17 mouse cellular contexts compared by ENCODE assay signal in genomic region chr5:148674281-148674680, GRCm38 (mm10).
DNase-seq lines count a peak whose midpoint lies in the region; ATAC-seq lines count a peak whose summit lies in the region.
"Had no signal": no experiment of that assay in that cellular context is flagged by ENCODE, and none has a peak within 500 bp of the region (broad histone marks: within the 10 kb centered on the region; RNA-seq: fewer than 3 reads in every experiment).

No protein-coding gene starts in this region.

- H3K9me3 ChIP-seq in forebrain, embryonic 11.5 days (ENCODE audit: control insufficient read depth, low read length): no peaks in the 10 kb centered on the region; the same call in 1 of the 2 replicates
- peaks cover 12% of the 10 kb centered on the region for H3K9me3 ChIP-seq in heart, embryonic 12.5 days (replicated peaks)
- H3K9me3 ChIP-seq in midbrain, embryonic 14.5 days (ENCODE audit: control insufficient read depth, low read length): no peaks in the 10 kb centered on the region
- H3K9me3 ChIP-seq: embryonic facial prominence, embryonic 15.5 days; lung, embryonic 15.5 days had no signal

- whole genome bisulfite sequencing in forebrain, embryonic 11.5 days: 84% methylated on average over 12 of the region's 12 CpGs
- 73% methylated on average over 12 of the region's 12 CpGs for WGBS in heart, embryonic 12.5 days
- 81% methylated on average over 12 of the region's 12 CpGs for WGBS in midbrain, embryonic 14.5 days

- H3K4me3 ChIP-seq in forebrain, embryonic 11.5 days (ENCODE audit: low read depth, low read length): no peak overlapping the region
- H3K4me3 ChIP-seq in heart, embryonic 12.5 days: no peak overlapping the region
- no peak overlapping the region for H3K4me3 ChIP-seq in midbrain, embryonic 14.5 days (replicated peaks; ENCODE audit: low read depth, low read length)
- H3K4me3 ChIP-seq: embryonic facial prominence, embryonic 15.5 days; forebrain, embryonic 12.5 days; limb, embryonic 12.5 days; lung, embryonic 15.5 days had no signal

- H3K4me1 ChIP-seq in forebrain, embryonic 11.5 days (replicated peaks; ENCODE audit: control insufficient read depth, insufficient read depth, low read length): no peaks in the 10 kb centered on the region
- H3K4me1 ChIP-seq in heart, embryonic 12.5 days (replicated peaks): no peaks in the 10 kb centered on the region
- no peaks in the 10 kb centered on the region for H3K4me1 ChIP-seq in midbrain, embryonic 14.5 days (ENCODE audit: control insufficient read depth, insufficient read depth, low read length)
- H3K4me1 ChIP-seq: embryonic facial prominence, embryonic 15.5 days; forebrain, embryonic 12.5 days; limb, embryonic 12.5 days; lung, embryonic 15.5 days had no signal

- no peak overlapping the region for H3K4me2 ChIP-seq in forebrain, embryonic 11.5 days (ENCODE audit: low read depth, low read length, severe bottlenecking)
- no peak overlapping the region for H3K4me2 ChIP-seq in heart, embryonic 12.5 days
- H3K4me2 ChIP-seq in midbrain, embryonic 14.5 days (ENCODE audit: low read length): no peak overlapping the region
- H3K4me2 ChIP-seq: embryonic facial prominence, embryonic 15.5 days; forebrain, embryonic 12.5 days; limb, embryonic 12.5 days; lung, embryonic 15.5 days had no signal

- peak; percentile 38; the same call in 1 of the 2 replicates for ATAC-seq in frontal cortex, adult (ENCODE audit: low TSS enrichment)
- peak; percentile 77 for ATAC-seq in common myeloid progenitor, adult 5-6 weeks (replicated peaks; ENCODE audit: low read depth, poor library complexity, severe bottlenecking)
- peak; percentile 82 for ATAC-seq in megakaryocyte progenitor cell, adult 5-6 weeks (replicated peaks; ENCODE audit: poor library complexity)
- ATAC-seq in forebrain, embryonic 11.5 days (replicated peaks; ENCODE audit: low FRiP score): no peak
- ATAC-seq in heart, embryonic 12.5 days (ENCODE audit: insufficient number of reproducible peaks, low FRiP score): no peak
- no peak for ATAC-seq in midbrain, embryonic 14.5 days (ENCODE audit: low FRiP score, low TSS enrichment)
- ATAC-seq: Patski had no signal

- no peak for DNase-seq in frontal cortex, postnatal 25 days (ENCODE audit: low spot score in 2 of 2)
- DNase-seq in thymus, postnatal 36 days: peak; percentile 7 to 26
- no peak for DNase-seq in forebrain, embryonic 11.5 days (ENCODE audit: low spot score)
- no peak for DNase-seq in midbrain, embryonic 14.5 days
- DNase-seq: cerebellum, adult 8-10 months; kidney, adult 9 months; right cerebral cortex, adult 18-20 months; spleen, adult 18-20 months had no signal

- no peak overlapping the region for H3K27ac ChIP-seq in forebrain, embryonic 11.5 days (ENCODE audit: low read depth, low read length)
- no peak overlapping the region for H3K27ac ChIP-seq in heart, embryonic 12.5 days (ENCODE audit: poor library complexity, severe bottlenecking)
- H3K27ac ChIP-seq in midbrain, embryonic 14.5 days (replicated peaks; ENCODE audit: low read depth, low read length): no peak overlapping the region
- H3K27ac ChIP-seq: embryonic facial prominence, embryonic 15.5 days; forebrain, embryonic 12.5 days; limb, embryonic 12.5 days; lung, embryonic 15.5 days had no signal

- H3K27me3 ChIP-seq in forebrain, embryonic 11.5 days (ENCODE audit: control insufficient read depth, insufficient read depth, low read length): no peaks in the 10 kb centered on the region
- no peaks in the 10 kb centered on the region for H3K27me3 ChIP-seq in heart, embryonic 12.5 days (replicated peaks)
- no peaks in the 10 kb centered on the region for H3K27me3 ChIP-seq in midbrain, embryonic 14.5 days (ENCODE audit: control insufficient read depth, insufficient read depth, low read length)
- H3K27me3 ChIP-seq: embryonic facial prominence, embryonic 15.5 days; forebrain, embryonic 12.5 days; limb, embryonic 12.5 days; lung, embryonic 15.5 days; Patski had no signal

- no peak overlapping the region for H3K9ac ChIP-seq in forebrain, embryonic 11.5 days (ENCODE audit: low read length)
- H3K9ac ChIP-seq in heart, embryonic 12.5 days: no peak overlapping the region
- no peak overlapping the region for H3K9ac ChIP-seq in midbrain, embryonic 14.5 days (replicated peaks; ENCODE audit: low read length)
- H3K9ac ChIP-seq: embryonic facial prominence, embryonic 15.5 days; forebrain, embryonic 12.5 days; limb, embryonic 12.5 days; lung, embryonic 15.5 days had no signal

- no peaks in the 10 kb centered on the region for H3K36me3 ChIP-seq in forebrain, embryonic 11.5 days (ENCODE audit: control insufficient read depth, insufficient read depth, low read length)
- H3K36me3 ChIP-seq in heart, embryonic 12.5 days: no peaks in the 10 kb centered on the region
- H3K36me3 ChIP-seq in midbrain, embryonic 14.5 days (ENCODE audit: control insufficient read depth, insufficient read depth, low read length): no peaks in the 10 kb centered on the region
- H3K36me3 ChIP-seq: embryonic facial prominence, embryonic 15.5 days; forebrain, embryonic 12.5 days; limb, embryonic 12.5 days; lung, embryonic 15.5 days had no signal

Comparison
In these comparisons a context has a peak if more than half of its experiments do, and no peak if none do; other contexts are left out.
1. ATAC-seq: peak in frontal cortex, adult (single experiment), common myeloid progenitor, adult 5-6 weeks (single experiment) and megakaryocyte progenitor cell, adult 5-6 weeks (single experiment); none in forebrain, embryonic 11.5 days (single experiment), heart, embryonic 12.5 days (single experiment) and midbrain, embryonic 14.5 days (single experiment).
2. DNase-seq: peak in thymus, postnatal 36 days (2 of 2); none in frontal cortex, postnatal 25 days (0 of 2), forebrain, embryonic 11.5 days (single experiment) and midbrain, embryonic 14.5 days (single experiment).